Mouse (Mus musculus) E14TG2a.4 (cell line): ENCODE measurements around the gene Dicer1.
"Not testable (repeated sequence)": the region's sequence is repeated elsewhere in the genome, so short reads cannot be mapped to it uniquely, and the experiment has no call there.

Source experiments
- H3K27me3 ChIP-seq: 2 replicates; pipeline ENCODE4 v1.6.1; 2014; ENCODE audit warnings: low read length, control low read depth; ENCODE audit not compliant: insufficient read depth
- H3K36me3 ChIP-seq: 2 replicates; pipeline ENCODE4 v1.6.1; 2014; ENCODE audit warnings: low read length, control low read depth; ENCODE audit not compliant: insufficient read depth
- H3K4me1 ChIP-seq: replicated peaks from 2 replicates; pipeline ENCODE4 v1.6.1; 2014; ENCODE audit warnings: low read depth, low read length, control low read depth
- H3K4me3 ChIP-seq: replicated peaks from 2 replicates; pipeline ENCODE4 v1.5.1; 2014; ENCODE audit warnings: mild to moderate bottlenecking, low read length
- H3K9me3 ChIP-seq: 2 replicates; pipeline ENCODE4 v1.6.1; 2014; ENCODE audit warnings: low read length, control low read depth
- CTCF ChIP-seq: conservative IDR thresholded peaks from 2 replicates; pipeline ENCODE4 v1.5.1; 2014; ENCODE audit warnings: low read length
- NANOG ChIP-seq: IDR thresholded peaks from 2 replicates; pipeline ENCODE4 v1.6.1; 2014; ENCODE audit warnings: borderline replicate concordance, low read length, mixed read lengths
- POU5F1 ChIP-seq: IDR thresholded peaks from 2 replicates; pipeline ENCODE4 v1.6.1; 2014; ENCODE audit warnings: low read length, borderline replicate concordance

Gene Dicer1

DNA sequence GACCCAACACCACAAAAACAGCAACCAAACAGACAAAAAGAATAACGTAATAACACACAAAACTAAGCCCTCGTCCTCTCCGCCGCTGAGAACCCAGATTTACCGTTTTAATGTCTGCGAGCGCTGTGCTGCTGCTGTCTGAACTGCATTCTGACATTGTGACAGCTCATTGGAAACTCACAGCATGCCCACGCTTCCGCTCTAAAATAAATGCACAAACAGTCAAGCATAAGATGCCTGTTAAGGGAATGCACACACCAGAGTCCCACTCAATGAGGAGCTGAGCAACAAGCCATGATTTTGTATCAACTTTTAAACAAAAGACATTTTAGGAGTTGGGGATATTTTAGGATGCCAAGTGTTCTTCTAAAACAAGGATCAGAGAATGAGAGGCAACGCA, 14.1 kb downstream of the Dicer1 start:
- no peak overlapping the region for H3K4me3 ChIP-seq
- H3K27me3 ChIP-seq = no peaks in the 10 kb centered on the region
- peaks cover 8% of the 10 kb centered on the region for H3K4me1 ChIP-seq
- no peak for TF ChIP-seq CTCF
- TF ChIP-seq NANOG = no peak
- no peak for TF ChIP-seq POU5F1
- peaks cover 42% of the 10 kb centered on the region for H3K36me3 ChIP-seq
- H3K9me3 ChIP-seq = no peaks in the 10 kb centered on the region

DNA sequence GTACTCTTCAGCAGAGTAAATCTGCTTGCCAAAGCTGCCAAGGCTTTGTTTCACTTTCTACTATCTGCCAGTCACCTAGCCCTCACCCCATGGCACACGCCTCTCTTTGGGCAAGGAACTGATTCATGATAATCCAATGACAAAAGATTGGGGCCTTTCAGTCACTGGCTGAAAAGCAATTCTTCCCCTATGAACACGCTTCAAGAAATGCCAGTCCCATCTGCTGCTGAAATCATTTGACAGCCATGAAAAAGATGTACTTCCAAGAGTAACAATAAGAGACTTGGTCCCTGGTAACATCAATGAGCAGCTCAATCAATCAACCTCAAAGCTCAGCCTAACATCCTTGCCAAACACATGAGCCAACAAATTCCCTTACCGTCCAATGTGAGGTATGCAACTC, 15.8 kb downstream of the Dicer1 start:
- no peak overlapping the region for H3K4me3 ChIP-seq
- H3K36me3 ChIP-seq = peaks cover 55% of the 10 kb centered on the region
- no peaks in the 10 kb centered on the region for H3K27me3 ChIP-seq
- peaks cover 4% of the 10 kb centered on the region; the same call in 1 of the 2 replicates for H3K4me1 ChIP-seq
- no peaks in the 10 kb centered on the region for H3K9me3 ChIP-seq
- TF ChIP-seq CTCF (no peak), POU5F1 (no peak), NANOG (no peak)

DNA sequence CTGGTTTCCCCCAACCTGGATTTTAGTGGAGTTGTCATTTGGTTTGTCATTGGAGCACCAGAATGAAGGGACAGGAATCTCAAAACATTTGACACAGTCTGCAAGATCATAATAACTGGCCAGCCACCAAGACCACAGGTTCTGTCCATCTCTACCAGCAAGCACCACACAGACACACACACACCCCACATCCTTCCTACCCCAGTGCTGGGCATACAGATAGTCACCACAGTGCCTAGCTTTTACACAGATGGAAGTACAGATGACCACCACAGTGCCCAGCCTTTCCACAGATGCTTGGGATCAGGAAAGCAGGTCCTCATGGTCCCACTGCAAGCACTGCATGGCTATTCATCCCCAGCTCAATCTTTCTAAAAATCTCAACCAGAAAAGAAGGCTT, 18.6 kb downstream of the Dicer1 start:
- no peaks in the 10 kb centered on the region for H3K9me3 ChIP-seq
- H3K36me3 ChIP-seq = peaks cover 76% of the 10 kb centered on the region
- H3K4me3 ChIP-seq = no peak overlapping the region
- H3K27me3 ChIP-seq = no peaks in the 10 kb centered on the region
- H3K4me1 ChIP-seq = peaks cover 3% of the 10 kb centered on the region
- TF ChIP-seq POU5F1 (no peak), NANOG (no peak), CTCF (no peak)

DNA sequence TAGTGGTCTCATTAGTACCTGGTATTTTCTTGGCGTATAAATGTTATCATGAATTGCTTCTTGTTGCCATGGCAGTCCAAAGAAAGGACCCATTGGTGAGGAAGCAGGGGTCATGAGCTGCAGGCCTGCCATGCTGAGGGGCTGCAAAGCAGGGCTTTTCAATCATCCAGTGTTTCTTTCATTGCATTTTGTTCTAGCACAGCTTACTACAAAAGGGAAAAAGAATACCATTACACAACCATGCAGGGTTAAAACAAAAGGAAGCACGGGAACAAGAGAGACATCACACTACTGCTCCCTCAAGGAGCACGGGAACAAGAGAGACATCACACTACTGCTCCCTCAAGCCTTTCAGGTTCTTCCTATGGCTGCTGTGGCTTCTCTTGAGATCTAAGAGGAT, 20.0 kb downstream of the Dicer1 start:
- H3K27me3 ChIP-seq = no peaks in the 10 kb centered on the region
- peaks cover 17% of the 10 kb centered on the region for H3K4me1 ChIP-seq
- TF ChIP-seq POU5F1 = no peak
- TF ChIP-seq NANOG = no peak
- TF ChIP-seq CTCF = no peak
- H3K36me3 ChIP-seq = peaks cover 78% of the 10 kb centered on the region
- no peaks in the 10 kb centered on the region for H3K9me3 ChIP-seq
- no peak overlapping the region for H3K4me3 ChIP-seq

DNA sequence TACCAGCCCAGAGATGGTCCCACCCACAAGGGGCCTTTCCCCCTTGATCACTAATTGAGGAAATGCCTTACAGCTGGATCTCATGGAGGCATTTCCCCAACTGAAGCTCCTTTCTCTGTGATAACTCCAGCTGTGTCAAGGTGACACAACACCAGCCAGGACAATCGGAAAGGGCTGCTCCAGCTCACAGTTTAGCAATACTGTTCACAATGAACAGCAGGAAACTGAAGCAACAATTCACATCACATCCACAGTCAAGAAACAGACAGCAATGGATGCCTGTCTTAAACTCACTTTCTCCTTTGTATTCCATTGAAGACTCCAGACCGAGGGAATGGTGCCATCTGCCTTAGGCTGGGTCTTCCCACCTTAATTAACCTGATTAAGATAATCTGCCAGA, 25.3 kb downstream of the Dicer1 start:
- peaks cover 28% of the 10 kb centered on the region for H3K4me1 ChIP-seq
- H3K27me3 ChIP-seq, H3K9me3 ChIP-seq, H3K4me3 ChIP-seq: not testable (repeated sequence)
- peak; percentile 72; the same call in 1 of the 2 replicates for TF ChIP-seq NANOG
- H3K36me3 ChIP-seq = peaks cover 90% of the 10 kb centered on the region

DNA sequence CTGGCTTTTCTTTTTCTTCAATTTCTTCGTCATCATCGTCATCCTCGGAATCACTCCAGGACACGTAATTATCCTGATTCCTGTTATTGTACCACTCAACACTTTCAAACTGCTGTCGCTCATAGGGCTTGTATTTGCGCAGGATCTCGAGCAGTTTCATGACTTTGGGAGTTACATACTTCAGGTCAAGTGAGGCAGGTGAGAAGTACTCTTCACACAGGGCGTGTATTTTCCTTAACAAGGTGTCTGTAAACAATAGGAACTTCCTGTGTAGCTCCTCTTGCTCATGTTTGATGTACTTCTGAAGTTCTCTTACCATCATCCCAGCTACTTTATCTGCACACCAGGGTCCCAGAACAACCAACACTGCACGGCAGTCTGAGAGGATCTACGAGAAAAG, 29.7 kb downstream of the Dicer1 start:
- Histone ChIP-seq H3K9me3 (no peaks in the 10 kb centered on the region), H3K36me3 (peaks cover 84% of the 10 kb centered on the region)
- TF ChIP-seq POU5F1 = no peak
- TF ChIP-seq NANOG = no peak
- TF ChIP-seq CTCF = no peak

DNA sequence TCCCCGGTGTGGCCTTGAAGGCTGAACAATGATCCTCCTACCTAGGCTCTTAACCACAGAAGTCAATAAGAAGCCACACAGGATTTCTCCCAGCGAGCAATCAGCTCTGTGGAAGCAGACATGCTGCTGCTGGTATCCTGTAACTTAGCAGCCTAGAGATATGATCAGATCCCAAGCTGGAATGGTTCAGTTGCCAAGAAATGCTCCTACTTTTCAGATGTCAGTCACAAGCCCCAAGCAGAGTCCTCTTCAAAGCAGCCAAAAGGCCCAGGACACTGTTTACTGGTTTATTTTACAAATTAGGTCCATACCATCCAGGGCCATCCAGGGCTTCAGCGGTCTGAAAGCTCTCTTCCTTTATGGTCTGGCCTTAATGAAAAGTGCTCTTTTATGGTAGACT, 30.7 kb downstream of the Dicer1 start:
- Histone ChIP-seq H3K9me3 (no peaks in the 10 kb centered on the region), H3K4me3 (no peak overlapping the region), H3K27me3 (no peaks in the 10 kb centered on the region), H3K36me3 (peaks cover 85% of the 10 kb centered on the region), H3K4me1 (peaks cover 27% of the 10 kb centered on the region)
- no peak for TF ChIP-seq NANOG
- TF ChIP-seq POU5F1 = no peak
- TF ChIP-seq CTCF = no peak

More for the DNA sequence above, 29.7 kb downstream of the Dicer1 start:
- Histone ChIP-seq H3K4me3 (no peak overlapping the region), H3K4me1 (peaks cover 36% of the 10 kb centered on the region), H3K27me3 (no peaks in the 10 kb centered on the region)

DNA sequence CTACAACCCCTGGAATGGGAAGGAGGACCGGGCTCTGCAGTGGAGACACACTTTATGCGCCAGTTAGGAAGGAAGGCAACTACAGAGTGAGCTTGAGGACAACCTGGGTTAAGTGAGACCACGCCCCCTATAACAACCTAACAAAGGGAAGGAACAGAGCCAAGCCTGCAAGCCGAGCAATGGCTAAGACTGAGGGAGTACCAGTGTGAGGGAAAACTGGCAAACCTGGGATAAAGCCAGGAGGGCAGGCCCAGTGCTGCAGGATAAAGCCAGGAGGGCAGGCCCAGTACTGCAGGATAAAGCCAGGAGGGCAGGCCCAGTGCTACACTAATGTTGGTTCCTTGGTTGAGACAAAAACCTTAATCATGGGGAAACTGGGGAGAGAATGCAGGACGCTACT, 32.8 kb downstream of the Dicer1 start:
- Histone ChIP-seq H3K4me3 (no peak overlapping the region), H3K9me3 (no peaks in the 10 kb centered on the region), H3K4me1 (peaks cover 24% of the 10 kb centered on the region), H3K36me3 (peaks cover 84% of the 10 kb centered on the region), H3K27me3 (no peaks in the 10 kb centered on the region)
- TF ChIP-seq POU5F1 = no peak
- TF ChIP-seq CTCF = no peak
- no peak for TF ChIP-seq NANOG

DNA sequence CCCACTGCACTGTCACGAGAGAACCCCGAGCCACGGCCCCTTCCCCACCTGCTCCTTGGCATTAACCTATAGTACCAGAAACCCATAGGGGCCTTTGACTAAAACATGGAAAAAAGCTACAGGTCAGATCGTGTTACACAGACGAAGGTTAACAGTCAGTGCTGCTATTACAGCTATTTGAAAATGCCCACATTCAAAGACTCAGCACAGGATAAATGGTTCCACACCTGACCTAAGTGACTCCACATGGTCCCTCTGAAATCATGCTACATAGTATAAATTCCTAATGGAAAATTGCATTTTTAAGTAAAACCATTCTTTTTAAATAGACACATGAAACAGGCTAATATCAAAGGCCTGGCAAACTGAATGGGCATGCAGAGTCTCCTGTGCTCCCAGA, 35.3 kb downstream of the Dicer1 start:
- Histone ChIP-seq H3K4me1 (peaks cover 24% of the 10 kb centered on the region), H3K27me3 (no peaks in the 10 kb centered on the region), H3K4me3 (no peak overlapping the region), H3K36me3 (peaks cover 85% of the 10 kb centered on the region), H3K9me3 (peaks cover 15% of the 10 kb centered on the region)
- TF ChIP-seq CTCF = no peak
- no peak for TF ChIP-seq POU5F1
- no peak for TF ChIP-seq NANOG

DNA sequence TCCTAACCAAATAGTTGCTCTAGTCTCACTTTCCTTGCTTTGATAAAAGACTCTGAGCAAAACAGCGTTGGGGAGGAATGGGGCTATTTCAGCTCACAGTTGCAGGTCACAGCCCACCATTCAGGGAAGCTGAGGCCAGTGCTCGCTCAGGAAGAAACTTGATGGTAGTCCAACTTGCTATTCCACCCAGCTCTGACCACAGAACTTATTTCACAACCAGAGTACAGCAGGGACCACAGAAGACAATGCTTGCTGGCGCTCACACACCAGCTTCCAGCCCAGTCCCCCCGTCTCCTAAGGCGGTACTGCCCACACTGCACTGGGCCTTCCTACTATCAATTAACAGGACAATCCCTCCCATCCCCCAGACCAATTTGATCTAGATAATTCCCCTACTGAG, 36.3 kb downstream of the Dicer1 start:
- peaks cover 21% of the 10 kb centered on the region for H3K9me3 ChIP-seq
- peaks cover 22% of the 10 kb centered on the region for H3K4me1 ChIP-seq
- H3K27me3 ChIP-seq = no peaks in the 10 kb centered on the region
- H3K36me3 ChIP-seq = peaks cover 86% of the 10 kb centered on the region
- H3K4me3 ChIP-seq = no peak overlapping the region
- TF ChIP-seq NANOG (no peak), CTCF (no peak), POU5F1 (no peak)
